Mouse (Mus musculus) megakaryocyte, adult 5-6 weeks (primary cell): ENCODE data around the gene Usp29. TPM values are rescaled to one million over a fixed set of nuclear protein-coding genes. Genes with fewer than 3 reads are reported as not detected.

Experiments
- ATAC-seq: 2 replicates; pipeline ENCODE4 v1.8.0; 2016; ENCODE audit warnings: mild to moderate bottlenecking, inconsistent platforms; ENCODE audit not compliant: poor library complexity, severe bottlenecking
- total RNA-seq, 2 experiments: library from RNA; stranded (forward) in 1 of 2; stranded (reverse) in 1 of 2; fragments of 153-499, 151-499 nt in 1 of 2; fragments of 221-1000, 200-1000 nt in 1 of 2; gene quantifications; 2 replicates each; pipeline versions ENCODE4 v1.2.3 to v1.2.4; 2015 to 2017

The Usp29 gene
- total RNA-seq, 2 experiments from 2014 or later, result not detected

DNA sequence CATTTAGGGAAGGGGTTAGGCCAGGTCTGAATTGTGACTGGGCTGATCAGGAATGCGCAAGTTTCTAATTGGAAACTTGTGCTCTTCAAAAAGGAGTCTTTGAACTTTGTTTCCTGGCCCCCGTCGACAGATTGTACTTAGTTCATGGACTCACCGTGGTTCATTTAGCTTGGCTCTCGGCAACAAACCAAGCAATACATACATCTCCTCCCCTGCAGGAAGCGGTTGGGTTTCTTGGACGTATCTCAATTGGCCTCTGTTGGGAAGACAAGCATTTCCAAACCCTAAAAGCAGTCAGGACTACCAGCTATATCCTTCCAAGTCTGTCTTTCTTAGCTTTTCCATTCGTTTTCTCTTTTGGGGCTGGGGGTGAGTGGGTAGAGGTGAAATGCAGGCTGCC lies 84.6 kb downstream of the Usp29 start:
- ATAC-seq, result no peak

DNA sequence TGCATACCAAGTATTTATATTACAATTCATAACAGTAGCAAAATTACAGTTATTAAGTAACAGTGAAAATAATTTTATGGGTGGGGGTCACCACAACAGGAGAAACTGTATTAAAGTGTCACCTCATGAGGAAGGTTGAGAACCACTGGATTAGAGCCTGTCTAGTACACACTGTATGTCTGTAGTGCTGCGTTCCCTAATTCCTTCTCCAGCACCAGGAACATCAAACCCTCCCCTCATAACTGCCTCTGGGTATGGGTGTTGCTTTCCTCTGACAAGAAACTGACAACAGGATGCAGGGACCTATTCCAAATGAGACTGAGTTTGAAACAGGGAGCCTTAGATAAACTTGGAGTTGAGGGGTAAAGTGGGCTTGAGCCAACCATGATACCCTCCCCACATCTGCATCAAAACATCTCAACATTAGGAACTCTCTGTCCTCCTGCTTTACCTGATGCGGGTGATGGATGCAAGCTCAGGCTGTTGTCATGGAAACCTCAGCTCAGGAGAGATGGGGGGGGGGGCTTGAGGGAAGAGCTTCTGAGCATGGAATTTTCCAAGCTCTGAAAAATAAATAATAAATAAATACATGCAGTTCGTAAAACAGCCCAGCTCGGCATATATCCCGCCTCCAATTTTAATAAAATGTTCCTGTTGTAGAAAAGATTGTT lies 86.5 kb downstream of the Usp29 start:
- ATAC-seq, result no peak

DNA sequence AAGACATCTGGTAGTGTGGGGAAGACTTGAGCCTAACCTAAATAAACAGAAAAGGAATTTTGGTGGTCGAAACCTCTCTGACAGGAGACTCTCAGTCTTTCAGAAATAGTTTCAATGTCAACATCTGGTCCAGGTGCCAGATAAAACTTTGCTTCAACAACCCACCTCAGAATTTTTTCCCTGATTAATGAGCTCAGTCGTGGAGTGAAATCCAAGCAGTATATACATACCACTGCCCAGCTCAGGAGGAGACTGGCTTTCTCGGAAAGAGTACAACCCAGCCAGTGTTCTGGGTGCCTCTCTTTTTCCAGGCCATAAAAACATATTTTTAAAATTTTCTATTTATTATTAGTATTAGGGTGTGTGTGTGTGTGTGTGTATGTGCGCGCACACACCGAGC lies 89.9 kb downstream of the Usp29 start:
- no peak for ATAC-seq

DNA sequence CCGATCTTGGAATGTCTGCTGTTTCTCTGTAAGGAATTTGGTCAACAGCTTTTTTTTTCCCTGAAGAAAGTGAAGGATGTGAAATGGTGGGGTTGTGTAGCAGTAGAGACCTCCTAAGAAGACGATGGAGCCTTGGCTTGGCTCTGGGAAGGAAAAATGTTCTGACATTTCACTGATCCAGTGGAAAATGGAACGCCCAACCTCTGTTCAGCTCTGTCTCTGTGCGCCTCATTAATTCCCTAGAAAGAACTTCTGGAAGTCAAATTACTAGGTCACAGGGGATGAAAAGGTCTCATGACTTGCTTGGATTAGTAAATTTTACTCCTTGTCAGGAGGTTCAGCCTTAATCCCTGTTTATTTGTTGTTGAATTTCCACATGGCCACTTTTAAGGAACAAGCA lies 92.3 kb downstream of the Usp29 start:
- no peak for ATAC-seq

DNA sequence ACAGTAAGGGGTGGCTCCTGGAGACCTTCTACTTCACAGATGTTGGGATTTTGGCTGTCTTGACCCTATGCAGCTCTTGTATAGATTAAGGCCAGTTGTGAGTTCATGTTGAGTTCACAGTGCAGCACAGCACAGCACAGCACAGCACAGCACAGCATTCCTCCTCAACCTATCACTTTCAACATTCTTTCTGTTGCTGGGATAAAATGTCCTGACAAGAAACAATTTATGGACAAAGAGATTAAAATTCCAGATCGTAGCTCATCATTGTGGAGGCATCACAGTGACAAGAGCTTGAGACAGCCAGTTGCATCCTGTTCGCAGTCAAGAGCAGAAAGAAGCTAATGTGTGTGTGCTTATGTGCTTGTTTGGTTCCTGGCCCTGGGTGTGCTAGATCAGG lies 93.3 kb downstream of the Usp29 start:
- no peak for ATAC-seq

DNA sequence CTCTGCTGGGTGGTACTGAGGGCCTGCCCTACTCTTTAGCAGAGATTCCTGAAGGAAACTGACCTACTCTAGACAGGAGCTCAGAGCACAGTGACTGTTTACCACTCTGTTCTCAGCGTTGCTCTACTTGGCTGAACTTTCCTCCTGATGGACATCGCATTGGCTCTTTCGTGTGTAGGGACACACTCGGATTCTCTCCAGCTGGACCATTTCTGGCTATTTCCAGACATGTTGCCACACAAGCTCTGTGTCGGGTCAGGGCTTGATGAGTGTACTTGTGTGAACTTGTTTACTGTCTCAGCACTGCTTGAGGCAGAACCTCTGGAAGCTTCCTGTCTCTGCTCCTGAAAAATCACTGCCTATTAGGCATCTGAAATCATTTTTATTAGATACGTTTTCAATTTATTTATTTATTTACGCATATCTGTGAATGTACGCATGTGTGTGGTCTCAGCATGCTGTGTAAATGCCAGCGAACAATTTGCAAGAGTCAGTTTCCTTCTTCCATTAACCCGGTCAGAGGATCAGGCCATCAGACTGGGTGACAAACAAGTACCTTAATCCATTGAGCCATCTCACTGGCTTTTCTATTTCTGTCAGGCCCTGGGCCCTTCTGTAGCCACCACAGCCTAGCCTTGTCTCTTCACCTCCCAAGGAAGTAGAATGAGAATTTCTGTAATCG lies 95.7 kb downstream of the Usp29 start:
- no peak for ATAC-seq

DNA sequence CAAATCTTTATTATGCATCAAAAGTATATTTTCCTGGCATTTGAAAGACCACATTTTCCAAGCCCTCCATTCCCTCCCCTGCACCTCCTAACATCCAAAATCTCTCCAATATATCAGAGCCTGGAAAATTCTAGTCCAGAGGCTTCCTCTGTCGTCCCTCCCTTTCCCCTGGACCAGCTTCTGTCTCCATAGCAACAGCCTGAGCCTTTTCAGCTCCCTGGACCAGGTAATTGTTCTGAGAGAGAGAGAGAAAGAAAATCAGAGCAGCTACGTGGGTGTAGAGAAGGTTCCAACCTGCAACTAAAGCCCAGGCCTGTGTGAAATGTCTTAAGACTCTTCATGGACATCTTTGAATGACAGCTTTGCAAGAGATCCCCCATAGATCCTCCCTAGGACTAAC lies 98.8 kb downstream of the Usp29 start:
- no peak for ATAC-seq

DNA sequence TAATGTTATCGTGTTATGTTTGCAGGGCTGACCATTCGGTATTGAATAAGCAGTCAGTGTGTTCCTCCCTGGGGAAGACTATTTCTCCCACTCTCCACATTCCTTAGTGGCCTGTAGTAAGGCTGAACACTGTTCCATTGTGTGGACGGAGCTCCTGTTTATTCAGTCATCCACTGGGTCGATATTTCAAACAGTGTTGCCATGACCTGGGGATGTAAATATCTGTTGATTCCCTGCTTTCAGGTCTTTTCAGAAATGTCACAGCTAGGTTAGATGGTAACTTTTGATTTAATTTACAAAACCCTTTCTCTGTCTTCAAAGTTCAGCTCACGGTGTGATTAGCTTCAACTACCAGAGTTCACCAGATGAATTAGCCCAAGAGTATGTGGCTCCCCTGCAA lies 104.6 kb downstream of the Usp29 start:
- ATAC-seq, result no peak

DNA sequence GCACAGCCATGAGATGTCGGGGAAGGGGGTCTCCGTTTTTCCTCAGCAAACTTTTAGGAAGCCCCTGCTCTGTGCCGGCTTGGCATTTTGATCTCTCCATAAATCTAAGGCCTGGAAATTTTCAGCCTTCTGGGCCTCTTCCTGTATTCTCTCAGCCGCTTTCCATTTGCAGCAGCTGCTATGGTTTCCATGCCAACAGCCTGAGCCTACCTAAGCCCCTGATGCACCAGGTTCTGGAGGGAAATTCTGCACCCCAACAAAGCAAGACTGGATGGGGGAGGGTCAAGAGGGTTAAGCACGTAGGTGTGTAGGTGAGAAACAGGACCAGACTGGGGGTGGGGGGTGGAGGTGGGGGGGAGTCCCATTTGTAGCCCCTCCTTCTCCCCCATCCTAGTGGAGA lies 105.0 kb downstream of the Usp29 start:
- no peak for ATAC-seq

DNA sequence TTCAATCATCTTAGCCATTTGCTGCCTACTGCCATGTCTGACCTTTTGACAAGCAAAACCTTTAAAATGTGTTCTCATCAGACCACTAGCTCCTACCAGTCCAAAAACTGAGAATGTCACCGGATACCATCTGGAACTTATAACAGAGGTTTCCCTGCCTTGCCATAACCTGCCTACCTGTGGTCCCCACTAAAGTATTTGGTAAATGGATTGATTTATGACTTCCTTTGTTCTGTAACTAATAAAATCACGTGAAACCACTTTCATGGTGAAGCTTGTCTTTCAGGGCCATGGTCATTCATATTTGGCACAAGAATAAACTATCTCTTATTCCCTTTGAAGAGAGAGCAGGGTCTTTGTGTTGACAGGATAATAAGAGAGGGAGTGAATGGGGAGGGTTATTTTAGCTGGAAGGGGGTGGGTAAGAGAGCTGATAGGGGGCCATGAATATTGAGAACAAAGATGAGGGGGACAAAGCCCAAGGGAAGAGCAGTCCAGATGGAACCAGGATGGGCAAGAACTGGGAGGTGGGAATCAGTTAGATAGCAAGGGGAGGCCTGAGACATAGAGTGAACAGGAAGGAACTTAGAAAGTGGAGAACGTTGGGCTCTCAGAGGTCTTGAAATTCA lies 107.0 kb downstream of the Usp29 start:
- ATAC-seq, result no peak

DNA sequence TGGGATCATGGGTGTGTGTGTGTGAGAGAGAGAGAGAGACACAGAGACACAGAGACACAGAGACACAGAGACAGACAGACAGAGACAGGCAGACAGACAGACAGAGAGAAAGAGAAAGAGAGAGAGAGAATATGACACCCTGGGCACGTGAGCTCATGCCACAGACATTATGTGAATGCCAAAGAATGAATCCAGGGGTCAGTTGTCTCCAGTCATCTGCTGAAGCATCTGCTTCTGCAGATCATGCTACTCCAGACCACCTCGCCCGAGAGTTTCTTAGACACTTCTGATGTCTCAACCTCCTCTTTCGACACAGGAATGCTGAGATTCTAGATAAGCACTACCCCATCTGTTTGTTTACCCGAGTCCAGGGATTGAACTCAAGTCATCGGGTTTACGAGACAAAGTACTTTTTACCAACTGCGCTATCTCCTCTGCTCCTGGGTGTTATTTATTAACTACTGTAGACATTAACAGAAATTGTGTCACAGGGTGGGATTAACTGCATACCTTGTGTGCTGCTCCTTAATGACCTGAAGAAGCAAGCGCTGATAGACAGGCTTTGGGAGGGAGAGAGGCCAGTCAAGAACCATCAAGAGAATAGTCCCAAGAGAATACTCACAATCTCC lies 107.7 kb downstream of the Usp29 start:
- ATAC-seq, result no peak

DNA sequence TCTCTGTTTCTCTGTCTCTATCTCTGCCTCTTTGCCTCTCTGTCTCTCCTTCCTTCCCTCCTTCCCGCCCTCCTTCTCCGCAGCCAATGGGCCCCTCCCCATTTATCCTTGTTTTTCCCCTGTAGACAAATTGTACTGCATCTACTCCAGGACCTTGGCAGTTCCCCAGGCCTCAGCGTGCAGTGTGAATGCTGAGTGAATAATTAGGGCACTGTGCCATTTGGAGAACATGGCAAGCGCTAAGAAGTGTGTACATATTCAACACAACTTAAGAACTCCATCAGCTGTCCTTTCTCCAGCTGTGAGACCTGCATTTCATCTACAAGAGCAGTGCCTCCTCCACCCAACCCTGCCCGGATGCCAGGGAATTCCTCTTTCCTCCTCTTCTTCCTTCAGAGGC lies 110.5 kb downstream of the Usp29 start:
- no peak for ATAC-seq

DNA sequence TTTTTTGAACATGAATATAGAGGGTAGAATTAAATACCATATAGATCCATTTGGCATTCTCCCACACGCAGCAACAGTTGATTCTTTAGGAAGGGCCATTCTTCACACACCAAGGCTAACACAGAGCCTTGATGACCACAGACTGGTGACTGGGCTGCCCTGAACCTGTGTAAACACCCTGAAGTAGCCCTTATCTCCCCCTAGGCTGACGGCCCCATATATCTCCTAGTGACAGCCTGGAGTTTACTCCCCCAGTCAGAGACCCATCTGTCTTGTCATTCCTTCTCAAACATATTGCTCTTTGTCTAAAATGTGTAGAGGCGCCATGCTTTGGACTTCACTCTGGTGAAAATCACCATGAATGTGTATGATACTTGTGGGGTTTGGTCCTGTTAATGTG lies 119.1 kb downstream of the Usp29 start:
- no peak for ATAC-seq

DNA sequence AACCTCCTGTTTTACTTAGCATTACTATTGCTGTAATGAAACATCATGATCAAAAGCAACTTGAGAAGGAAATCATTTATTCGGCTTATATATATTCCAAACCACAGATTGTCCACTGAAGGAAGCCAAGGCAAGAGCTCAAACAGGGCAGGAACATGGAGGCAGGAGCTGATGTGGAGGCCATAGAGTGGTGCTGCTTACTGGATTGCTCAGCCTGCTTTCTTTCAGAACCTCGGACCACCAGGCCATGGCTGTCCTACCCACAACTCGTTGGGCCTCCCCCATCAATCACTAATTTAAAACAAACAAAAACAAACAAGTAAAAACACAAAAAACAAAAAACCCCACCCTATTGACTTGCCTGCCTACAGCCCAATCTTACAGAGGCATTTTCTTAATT lies 119.9 kb downstream of the Usp29 start:
- no peak for ATAC-seq

DNA sequence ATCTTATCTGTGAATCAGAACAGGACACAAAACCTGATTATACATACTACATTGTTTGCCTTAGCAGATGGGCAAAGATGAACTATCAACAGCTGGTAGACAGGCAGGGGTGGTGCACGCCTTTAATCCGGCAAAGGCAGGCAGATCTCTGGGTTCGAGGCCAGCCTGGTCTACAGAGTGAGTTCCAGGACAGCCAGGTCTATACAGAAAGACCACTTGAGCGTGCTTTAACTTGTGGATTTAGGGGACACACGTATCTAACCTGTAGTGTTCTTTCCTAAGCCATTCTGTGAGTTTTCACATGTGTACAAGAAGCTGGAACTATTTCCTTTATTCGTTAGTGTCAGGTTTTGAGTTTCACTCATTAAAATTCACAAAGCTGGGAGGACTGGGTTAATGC lies 120.9 kb downstream of the Usp29 start:
- ATAC-seq, result no peak

DNA sequence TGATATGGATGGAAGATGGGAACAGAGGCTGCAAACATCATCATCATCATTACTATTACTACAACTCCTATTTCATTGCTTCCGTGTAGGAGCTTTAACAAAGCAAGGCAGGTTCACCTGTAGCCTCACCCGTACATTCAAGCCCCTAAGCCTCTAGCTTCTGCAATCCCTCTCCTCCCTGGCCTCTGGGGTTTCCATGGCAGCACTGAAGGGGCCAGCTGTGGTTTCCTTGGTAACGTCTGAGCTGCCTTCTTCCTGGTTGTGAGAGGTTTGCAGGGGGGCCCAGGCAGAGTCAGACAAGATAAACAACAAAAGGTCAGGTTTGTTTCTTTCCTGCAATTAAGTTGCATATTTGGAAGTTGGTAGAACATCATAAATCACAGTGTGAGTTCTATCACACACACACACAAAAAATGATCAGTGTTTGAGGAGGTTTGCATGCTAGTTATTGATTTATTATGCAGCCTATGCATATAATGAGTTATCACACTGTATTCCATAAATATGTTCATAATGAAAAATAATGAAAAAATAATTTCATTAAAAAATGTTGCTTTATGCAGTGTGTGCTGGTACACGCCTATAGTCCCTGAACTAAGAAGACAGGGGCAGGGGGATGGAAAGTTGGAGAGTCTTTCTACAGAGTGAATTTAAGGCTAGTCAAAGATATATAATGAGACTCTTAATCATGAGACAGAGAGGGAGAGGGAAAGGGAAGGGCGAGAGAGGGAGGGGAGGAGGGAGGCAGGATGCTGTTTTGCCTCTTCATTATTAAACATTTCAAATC lies 121.5 kb downstream of the Usp29 start:
- no peak for ATAC-seq

DNA sequence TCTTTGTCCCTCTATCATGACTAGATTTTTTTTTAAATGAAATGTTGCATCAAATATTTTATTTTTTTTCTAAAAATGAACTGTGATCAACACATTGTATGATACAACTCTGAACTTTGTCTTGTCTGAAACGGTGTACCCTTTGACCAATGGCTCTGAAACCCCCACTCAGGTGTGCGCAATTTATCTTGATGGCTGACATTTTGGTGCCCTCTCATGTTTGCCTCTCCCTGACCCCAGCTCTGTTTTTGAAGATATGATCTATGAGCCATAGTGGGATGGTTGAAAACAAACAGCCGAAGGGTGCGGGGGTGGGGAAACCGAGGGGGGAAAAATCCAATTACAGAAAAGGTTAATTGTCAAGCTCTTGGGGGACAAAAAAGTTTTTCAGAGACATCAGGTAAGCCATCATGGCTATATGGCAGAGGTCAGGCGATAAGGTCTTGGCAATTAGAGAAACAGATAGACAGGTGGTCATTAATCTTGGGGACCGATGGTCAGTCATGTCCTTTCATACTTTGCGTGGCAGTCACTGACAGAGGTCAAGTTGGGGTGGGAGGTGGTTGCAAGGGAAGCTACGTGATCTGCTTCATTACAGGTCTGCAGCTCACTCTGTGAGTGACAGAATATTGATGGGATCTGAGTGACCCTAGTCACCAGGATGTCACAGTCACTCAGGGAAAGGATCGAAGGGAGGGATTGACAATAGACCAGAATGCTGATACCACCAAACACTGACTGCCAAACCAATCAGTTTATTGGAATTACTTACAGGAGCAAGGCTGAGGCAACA lies 125.4 kb downstream of the Usp29 start:
- ATAC-seq, result no peak

DNA sequence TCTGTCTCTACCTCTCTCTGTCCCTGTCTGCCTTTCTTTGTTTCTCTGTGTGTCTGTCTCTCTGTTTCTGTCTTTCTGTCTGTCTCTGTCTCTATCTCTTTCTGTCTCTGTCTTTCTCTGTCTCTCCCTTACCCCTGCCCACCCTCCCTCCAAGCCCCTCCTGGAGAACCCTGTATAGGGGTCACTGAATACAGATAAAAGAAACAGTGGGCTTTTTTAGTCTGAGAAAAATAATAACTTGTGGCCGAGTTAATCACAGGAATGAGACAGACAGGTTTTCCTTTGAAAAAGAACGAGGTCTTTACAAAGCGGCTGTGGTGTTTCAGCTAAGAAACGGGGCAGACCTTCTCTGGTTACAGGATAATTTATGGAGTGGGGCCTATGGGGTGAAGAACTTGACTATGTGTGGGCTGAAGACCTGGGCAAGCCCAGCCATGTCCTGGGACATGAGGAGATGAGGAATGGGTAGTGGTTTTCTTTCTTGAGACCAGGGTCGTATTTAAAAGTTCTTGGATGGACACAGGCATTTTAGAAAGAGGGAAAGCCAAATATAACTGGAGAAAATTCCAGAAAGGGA lies 128.4 kb downstream of the Usp29 start:
- no peak for ATAC-seq

DNA sequence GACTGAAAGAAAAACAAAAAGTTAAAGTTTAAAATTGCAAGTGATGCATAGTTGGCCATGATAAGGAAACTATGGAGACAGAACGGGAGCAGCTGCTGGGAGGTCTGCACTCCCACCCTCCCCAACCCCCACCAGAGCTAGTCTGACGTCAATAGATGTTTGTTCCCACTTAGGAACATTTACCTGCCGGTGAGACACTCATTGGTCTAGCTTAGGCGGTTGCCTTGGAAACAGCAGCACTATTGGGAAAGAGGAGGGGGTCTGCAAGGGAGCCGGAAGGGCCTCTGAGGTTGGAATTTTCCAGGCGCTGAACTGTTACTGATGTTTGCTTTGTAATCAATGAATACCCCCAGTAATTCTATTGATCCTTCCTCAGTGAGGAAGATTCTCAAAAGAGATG lies 130.3 kb downstream of the Usp29 start:
- no peak for ATAC-seq

DNA sequence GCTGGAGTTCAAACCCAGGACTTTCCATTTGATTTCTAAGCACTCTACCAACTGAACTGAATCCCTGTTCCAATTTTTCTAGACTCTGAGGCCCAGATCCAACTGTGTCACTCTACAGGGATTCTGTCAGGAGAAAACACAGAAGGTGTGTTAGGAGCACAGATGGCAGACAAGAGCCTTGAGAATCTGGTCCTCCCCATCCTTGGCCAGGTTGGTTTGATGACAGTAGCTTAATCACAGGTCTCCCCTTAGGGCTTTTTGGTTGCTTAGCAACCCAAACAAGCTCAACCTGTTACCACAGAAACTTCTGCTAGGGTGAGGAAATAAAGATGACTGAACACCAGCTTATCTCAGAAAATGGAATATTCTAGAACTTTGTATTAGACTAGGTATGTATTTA lies 136.0 kb downstream of the Usp29 start:
- ATAC-seq, result no peak
